Mouse (Mus musculus): Measurements from ENCODE around the gene Defb47.
A peak's percentile ranks its signal among the peaks of the same experiment; 100 is the strongest.

The Defb47 gene

DNA sequence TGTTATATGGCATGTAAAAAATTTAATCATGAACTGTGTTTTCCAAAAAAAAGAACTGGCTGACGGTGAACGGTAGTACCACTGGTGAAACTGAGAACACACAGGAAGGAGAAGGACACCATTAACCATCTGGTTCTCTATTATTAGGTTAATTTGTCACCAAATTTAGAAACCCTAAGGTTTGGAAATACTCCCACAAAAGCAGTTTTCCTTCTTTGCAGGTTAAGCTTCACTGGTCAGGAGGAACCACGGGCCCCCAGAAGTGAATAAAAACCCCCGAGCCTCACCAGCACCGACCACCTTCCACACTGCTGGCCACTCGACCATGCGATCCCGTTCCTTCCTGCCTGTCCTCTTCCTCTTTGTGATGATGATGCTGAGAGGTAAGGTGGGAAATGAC, at the start of gene Defb47:
Gene Defb47, plus strand, starts transcription at position 301 of the 400 bp plus-strand sequence.
- no peak for DNase-seq (ENCODE audit: extremely low spot score, low spot score)

DNA sequence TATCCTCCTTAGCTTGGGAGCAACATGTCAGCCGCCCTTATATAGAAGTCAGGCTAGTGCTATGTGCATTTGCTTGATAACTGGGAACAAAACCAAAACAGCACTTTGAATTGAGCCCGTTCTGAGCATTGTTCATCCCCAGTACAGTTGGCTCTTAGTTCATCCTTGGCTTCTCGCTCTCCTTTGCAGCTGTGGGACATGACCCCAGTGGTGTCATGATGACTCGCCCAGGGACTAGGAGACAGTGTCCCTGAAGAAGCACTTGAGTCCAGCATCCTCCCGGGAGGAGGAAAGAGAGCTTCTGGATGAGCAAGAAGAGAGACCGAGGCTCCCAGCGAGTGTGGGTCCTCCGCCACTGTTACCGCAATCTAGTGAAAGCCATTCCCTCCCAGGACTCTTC, 41.8 kb upstream of the Defb47 start:
- DNase-seq (ENCODE audit: extremely low spot score, low spot score): no peak

DNA sequence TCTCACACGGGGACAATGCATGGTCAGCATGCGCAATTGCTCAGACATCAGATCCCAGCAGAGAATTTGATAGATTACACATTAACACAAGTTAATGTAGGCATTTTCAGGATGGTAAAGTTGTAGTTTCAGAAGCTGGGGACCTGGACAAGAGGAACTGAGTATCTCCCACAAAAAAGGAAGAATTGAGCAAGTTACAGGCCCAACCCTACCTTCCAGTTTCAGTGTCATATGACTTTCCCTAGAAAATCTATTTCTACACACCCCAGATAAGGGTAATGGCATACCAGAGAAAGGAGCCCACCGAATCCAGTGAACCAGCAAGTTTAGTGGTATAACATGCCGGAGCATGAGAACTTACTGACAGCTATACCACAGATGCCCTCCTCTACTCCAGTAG, 34.2 kb upstream of the Defb47 start:
- no peak for DNase-seq (ENCODE audit: extremely low spot score, low spot score)

DNA sequence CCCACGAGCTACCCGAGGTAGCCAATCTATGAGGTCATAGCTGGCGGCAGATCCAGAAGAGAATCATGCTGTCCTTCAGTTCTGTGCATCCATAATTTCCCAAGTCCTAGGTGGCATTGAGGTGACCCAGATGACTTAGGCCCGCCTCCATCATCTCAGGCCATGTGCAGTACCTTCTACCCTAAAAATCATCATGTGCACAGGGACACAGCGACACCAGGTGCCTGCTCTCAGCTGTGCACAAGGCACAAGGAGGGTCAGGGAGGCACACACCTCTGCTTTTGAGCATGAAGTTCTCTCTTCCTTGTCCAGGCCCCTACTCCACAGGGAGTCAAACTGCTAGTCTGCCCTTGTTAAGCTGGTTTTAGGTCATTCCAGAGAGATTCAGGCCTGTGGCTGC, 32.5 kb upstream of the Defb47 start:
- no peak for DNase-seq (ENCODE audit: extremely low spot score, low spot score)

DNA sequence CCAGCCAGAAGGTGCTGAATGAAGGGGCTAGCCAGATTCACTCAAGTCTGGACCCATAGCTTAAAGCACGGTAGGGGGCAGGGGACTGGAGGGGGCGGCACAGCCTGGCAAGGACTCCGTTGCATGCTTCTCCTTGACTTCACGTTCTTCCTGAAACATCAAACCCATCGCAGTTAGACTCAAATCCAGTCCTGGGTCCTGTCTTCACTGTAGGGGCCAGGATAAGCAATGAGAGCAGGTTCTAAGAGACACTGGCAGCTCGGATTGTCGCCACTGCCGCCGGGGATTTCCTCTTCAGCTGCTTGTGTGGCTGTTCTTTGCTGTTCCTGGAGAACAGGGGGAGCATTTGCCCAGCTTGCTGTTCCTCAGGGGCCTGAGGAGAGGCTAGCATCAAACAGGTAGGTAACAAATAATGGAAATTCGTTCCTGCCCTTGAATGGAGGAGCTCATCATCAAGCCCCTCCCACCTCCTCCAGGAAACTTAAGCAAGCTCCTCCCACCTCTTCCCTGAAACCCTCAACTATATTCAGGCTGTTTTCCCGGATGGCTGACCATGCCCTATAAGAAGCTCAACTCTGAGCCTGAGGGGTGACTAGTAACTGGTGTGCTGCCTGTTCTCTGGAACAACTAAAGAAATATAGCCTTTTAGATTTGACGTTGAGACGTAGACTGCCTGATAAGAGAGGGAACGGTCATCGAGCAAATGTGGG, 31.9 kb upstream of the Defb47 start:
- DNase-seq (ENCODE audit: extremely low spot score, low spot score): peak; percentile 21

DNA sequence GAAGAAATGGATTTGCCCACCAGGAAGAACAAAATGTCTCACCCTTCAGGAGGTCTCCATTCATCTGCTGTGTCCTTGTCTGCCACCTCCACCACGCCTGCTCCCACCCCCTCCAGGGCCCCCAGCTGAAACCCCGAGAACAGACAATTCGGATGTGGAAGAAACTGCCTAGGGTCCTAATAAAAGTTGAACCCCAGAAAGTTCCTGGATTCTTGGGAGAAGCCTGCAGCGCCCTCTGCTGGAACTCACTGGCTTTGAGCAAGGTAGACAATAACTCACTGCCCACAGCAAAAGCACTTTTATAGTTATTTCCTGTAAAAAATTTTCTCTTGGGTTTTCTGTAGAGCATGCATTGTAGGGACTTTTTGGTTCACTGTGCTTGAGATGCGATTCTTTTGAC, 22.8 kb upstream of the Defb47 start:
- DNase-seq (ENCODE audit: extremely low spot score, low spot score): peak; percentile 77

DNA sequence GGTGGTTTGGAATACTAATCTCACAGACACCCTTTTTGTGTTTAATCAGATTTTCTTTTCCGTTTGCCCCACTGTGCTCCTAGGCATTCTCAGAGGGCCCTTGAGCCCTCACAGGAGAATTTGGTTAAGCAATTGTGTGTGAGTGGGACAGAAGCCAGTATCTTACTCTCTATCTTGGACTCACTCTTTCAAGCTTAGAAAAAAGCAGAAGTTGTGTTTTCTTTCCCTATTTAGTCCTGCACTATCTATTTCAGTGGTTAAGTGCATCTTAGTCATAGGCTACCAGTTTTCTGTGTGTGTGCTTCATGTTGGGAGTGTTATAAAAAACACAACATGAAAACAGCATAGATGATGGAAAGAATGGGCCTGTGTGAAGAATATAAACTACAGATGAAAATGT, 18.1 kb upstream of the Defb47 start:
- DNase-seq (ENCODE audit: extremely low spot score, low spot score): no peak

DNA sequence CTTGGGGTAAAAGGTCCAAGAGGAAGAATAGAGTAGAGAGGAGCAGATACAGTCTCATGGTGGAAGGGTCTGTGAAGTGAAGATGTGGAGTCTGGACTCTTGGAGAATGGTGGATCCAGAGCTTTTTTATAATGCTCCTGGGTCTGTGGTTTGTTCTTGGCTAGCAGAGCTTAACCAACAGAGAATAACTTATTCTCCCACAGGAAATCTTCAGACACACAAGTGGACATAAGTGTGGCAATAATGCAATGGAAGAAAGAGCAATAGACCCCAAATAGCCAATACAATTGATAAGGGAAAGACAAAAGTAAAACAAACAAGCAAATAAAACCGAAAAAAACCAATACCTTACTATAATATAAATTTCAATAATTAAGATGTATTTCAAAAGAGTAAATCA, 13.5 kb upstream of the Defb47 start, which contains the start of gene Defb48:
Gene Defb48, minus strand, starts transcription at position 101 of the 400 bp plus-strand sequence.
- DNase-seq (ENCODE audit: extremely low spot score, low spot score): no peak

DNA sequence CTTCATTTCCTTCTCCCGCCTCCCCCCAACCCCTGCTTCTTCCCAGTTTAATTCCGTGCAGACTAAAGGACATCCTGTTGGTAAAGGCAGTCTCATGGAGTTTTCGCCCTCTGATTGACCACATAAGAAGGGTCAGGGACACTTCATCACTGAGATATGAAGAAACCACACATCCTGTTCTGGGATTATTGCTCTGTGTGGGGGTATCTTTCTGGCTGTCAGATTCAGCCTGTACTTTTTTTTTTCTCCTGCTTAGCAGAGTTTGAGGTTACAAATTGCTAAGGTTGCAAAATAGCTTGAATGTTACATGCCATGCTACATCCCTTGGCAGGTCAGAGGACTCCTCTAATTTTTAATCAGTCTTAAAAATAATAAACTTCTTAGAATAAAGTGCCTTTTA, 6.6 kb upstream of the Defb47 start:
- no peak for DNase-seq (ENCODE audit: extremely low spot score, low spot score)

DNA sequence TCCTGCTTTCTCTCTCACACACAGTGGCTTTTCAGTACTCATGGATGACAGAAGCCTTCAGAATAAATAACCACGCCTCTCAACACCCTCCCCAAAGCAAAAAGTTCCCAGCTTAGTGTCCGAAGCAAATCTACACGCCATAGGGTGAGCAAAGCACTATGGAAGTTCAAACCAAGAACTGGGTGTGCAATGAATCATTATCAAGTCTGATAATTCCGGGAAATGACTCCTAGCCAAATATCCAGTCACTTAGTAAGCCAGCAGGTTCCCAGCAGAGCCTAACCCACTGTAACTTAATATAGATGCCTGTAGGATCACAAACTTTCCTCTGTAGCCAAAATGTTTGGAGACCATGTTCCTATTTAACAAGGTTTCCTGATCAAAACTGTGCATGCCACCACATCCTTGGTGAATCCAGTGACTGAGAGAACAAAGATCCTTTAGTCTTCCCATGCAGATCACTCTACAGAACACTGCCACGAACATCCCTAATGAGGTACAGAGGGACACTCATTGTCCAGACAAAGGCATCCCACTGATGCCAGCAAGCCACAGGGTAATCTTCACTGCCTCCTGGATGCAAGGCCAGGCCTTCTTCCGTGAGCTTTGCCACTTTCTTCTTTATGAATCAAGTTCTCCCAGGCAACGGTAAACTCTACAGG, 5.9 kb upstream of the Defb47 start:
- no peak for DNase-seq (ENCODE audit: extremely low spot score, low spot score)

DNA sequence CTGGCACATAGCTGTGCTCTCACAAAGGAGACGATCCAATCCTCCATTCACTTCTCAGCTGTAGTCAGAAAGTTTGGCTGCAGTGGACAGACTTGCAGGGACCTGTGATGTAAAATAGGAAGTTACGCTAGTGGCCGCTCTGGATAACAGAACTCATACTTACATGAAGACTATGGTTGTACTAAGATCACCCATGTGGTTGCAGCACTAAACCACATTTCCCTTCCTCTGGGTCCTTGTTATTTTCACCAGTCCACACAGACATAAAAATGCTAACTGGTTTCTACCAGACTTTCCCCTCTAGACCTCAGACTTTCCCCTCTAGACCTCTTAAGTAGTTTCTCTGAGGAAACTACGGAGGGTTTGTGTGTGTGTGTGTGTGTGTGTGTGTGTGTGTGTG, 1.1 kb downstream of the Defb47 start:
- no peak for DNase-seq (ENCODE audit: extremely low spot score, low spot score)

DNA sequence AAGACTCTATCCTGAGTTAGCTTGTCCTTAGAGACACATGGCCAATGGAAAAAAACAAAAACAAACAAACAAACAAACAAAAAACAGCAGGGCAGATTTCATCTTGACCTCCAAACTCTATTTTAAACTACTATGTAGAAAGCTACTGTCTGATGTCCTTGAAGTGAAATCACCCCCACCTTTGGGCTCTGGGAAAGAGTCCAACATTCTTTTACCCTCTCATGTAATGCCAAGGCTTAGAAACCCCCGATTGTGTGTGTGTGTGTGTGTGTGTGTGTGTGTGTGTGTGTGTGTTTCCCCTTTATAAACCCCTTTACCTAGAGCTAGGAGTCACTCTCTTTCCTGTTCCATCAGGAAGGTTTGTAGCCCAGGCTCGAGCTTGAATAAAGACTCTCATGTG, 4.7 kb downstream of the Defb47 start:
- DNase-seq (ENCODE audit: extremely low spot score, low spot score): no peak

DNA sequence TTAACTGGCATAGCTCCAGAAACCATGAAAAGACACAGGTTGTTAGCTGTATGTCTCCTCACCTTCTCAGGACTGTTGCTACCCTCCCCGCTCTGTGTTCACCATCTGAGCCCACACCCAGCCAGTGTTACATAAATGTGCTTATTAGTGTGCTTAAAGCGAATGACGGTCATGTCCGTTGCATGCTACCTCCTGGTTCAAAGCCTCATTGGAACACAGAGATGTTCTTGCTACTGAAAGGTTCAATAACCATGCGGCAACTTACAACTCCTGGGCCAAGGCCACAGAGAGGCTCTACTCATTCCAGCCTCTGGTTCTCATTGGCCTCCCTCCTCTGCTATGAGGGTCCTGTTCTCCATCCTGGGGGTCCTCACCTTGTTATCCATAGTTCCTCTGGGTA, 13.6 kb downstream of the Defb47 start, which contains the start of gene Defb43:
Gene Defb43, plus strand, starts transcription at position 301 of the 400 bp plus-strand sequence.
- no peak for DNase-seq (ENCODE audit: extremely low spot score, low spot score)

DNA sequence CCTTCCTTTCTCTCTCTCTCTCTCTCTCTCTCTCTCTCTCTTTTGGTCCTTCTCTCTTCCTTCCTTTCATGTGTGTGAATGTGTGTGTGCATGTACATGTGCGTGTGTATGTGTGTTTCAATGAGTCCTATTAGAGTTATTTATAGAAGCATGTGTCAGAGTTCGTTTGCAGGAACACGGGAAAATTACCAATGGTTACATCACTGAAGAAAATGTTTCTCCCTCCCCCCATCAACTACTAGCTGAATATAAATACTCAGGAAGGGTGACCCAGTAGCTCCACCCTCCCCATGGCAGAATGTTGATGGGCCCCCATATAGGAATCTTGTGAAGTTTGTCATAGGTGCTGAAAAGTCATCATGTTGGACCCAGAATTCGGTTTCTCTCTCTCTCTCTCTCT, 15.2 kb downstream of the Defb47 start:
- no peak for DNase-seq (ENCODE audit: extremely low spot score, low spot score)

DNA sequence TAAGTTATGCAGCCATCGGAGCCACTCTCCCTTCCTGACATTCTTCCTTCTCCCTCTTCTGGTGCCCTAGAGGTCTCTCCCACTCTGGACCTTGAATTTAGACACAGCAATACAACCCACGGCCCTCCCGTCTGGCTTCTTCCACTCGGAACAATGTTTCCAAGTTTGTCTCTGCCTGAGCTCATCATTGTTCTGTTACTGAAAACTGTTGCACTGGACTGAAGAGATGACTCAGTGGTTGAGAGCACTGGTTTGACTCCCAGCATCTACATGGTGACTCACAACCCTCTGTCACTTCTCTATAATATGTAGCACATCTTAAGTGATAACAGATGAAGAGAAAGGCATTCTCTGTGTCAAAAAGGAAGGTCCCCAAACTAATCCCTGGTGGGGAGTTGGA, 16.8 kb downstream of the Defb47 start:
- no peak for DNase-seq (ENCODE audit: extremely low spot score, low spot score)

DNA sequence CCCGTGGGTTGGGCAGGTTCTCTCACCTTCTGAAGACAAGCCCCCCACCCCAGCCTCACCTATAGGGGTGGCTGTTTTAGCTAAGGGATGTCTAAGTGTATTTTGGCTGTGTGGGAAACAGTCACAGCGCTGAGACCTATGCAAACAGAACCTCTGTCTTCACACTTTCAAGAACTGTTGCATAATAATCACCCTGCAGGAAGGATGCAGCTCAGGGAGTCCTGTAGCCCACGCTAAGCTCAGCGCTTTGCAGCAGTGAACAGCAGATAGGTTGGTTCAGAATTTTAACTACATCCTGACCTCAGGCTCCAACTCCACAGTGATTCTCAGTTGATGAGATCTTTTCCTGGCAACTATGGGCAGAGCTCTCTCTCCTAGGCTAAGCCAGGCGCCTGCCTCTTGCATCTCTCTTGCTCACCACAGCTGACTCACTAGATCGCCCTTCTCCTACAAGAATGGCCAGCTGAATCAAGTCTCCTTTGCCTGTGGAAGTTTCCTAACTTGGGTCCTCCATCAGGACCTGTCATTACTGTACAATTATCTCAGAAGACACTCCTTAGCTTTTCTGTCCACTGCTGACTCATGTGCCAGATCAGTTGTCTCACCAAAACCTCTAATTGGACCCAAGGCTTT, 22.8 kb downstream of the Defb47 start:
- no peak for DNase-seq (ENCODE audit: extremely low spot score, low spot score)

DNA sequence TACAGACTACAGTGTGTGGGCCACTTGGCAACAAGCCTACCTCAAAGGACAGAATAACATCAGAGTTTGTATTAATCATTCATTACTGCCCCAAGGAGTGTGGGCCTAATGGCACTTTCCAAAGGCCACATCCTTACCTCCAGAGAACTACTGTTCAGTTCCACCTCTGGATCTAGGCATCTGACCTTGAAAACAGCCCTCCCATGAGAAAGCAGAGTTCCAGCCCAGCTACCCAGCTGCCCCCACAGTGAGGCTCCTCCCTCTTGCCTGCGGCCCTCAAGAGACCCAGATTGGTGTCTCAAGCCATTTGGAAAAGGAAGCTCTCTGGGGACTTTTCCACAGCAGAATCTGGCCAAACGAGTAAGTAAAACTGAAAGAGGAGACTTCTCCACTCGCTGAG, 48.8 kb downstream of the Defb47 start, which contains the start of gene Defb42:
Gene Defb42, plus strand, starts transcription at position 301 of the 400 bp plus-strand sequence.
- DNase-seq (ENCODE audit: extremely low spot score, low spot score): no peak

DNA sequence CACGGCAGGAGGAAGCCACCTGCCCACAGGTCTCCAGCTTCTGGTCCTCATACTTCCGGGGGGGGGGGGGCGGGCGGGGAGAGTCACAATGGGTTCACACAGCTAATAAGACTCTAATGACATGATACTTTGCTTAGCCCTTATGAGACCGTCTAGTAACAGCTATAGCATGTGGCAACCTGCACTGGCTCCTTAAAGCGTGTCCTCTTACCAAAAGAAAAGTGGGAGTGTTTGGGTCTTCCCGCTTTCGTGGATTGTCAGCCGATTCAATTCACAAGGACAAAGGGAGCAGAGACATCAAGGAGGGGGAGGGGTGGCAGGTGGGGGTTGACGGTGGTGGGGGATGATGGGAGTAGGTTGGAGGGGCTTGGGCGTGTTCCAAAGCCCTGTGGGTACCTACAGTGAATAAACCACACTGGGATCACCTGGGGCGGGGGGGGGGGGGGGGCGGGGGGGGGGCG, 52.1 kb downstream of the Defb47 start, which contains the start of gene Defb30:
Gene Defb30, minus strand, starts transcription at position 51 of the 461 bp plus-strand sequence.
- no peak for DNase-seq (ENCODE audit: extremely low spot score, low spot score)
